Mouse (Mus musculus): Measurements from ENCODE around the gene Swt1.
"Not testable (repeated sequence)": the region's sequence is repeated elsewhere in the genome, so short reads cannot be mapped to it uniquely, and the experiment has no call there.

Swt1 gene

GRCm38 (mm10) chr1:151428263-151429221 lies at the start of gene Swt1, which contains the start of gene Trmt1l:
Gene Swt1, minus strand, starts transcription at chr1:151428455.
Gene Trmt1l, plus strand, starts transcription at chr1:151428542.
- DNase-seq, result peak; percentile 98 to 99

- DNase-seq, result not testable (repeated sequence)
Observed at GRCm38 (mm10) chr1:151472386-151472785, 44.1 kb upstream of the Swt1 start.

GRCm38 (mm10) chr1:151471429-151471828 lies 43.2 kb upstream of the Swt1 start:
- no peak for DNase-seq

GRCm38 (mm10) chr1:151466571-151466970 lies 38.3 kb upstream of the Swt1 start:
- no peak for DNase-seq

GRCm38 (mm10) chr1:151464914-151465313 lies 36.7 kb upstream of the Swt1 start:
- no peak for DNase-seq

- peak in 1 of 2 experiments; percentile 15 for DNase-seq
Observed at GRCm38 (mm10) chr1:151461265-151461664, 33.0 kb upstream of the Swt1 start.

- DNase-seq, result no peak
Observed at GRCm38 (mm10) chr1:151457087-151457486, 28.8 kb upstream of the Swt1 start.

GRCm38 (mm10) chr1:151451946-151452345 lies 23.7 kb upstream of the Swt1 start:
- DNase-seq, result no peak

GRCm38 (mm10) chr1:151450851-151451250 lies 22.6 kb upstream of the Swt1 start:
- DNase-seq, result no peak

GRCm38 (mm10) chr1:151449866-151450265 lies 21.6 kb upstream of the Swt1 start:
- no peak for DNase-seq

- DNase-seq, result no peak
Observed at GRCm38 (mm10) chr1:151435431-151435830, 7.2 kb upstream of the Swt1 start.

GRCm38 (mm10) chr1:151429316-151429715 lies 1.1 kb upstream of the Swt1 start:
- no peak for DNase-seq

- no peak for DNase-seq
Observed at GRCm38 (mm10) chr1:151427888-151428262, 380 bp downstream of the Swt1 start.

GRCm38 (mm10) chr1:151426947-151427600 lies 1.2 kb downstream of the Swt1 start:
- DNase-seq, result peak in 1 of 2 experiments; percentile 8

GRCm38 (mm10) chr1:151422178-151422577 lies 6.1 kb downstream of the Swt1 start:
- DNase-seq, result no peak

GRCm38 (mm10) chr1:151409827-151410226 lies 18.4 kb downstream of the Swt1 start:
- no peak for DNase-seq

GRCm38 (mm10) chr1:151390029-151390428 lies 38.2 kb downstream of the Swt1 start:
- DNase-seq, result peak in 1 of 2 experiments; percentile 35

- no peak for DNase-seq
Observed at GRCm38 (mm10) chr1:151377353-151377752, 50.9 kb downstream of the Swt1 start.

GRCm38 (mm10) chr1:151372823-151373222 lies 55.4 kb downstream of the Swt1 start:
- no peak for DNase-seq

- no peak for DNase-seq
Observed at GRCm38 (mm10) chr1:151371543-151371942, 56.7 kb downstream of the Swt1 start.

- no peak for DNase-seq
Observed at GRCm38 (mm10) chr1:151370573-151370972, 57.7 kb downstream of the Swt1 start.

- no peak for DNase-seq
Observed at GRCm38 (mm10) chr1:151368444-151368843, 59.8 kb downstream of the Swt1 start.

GRCm38 (mm10) chr1:151367721-151368324 lies 60.4 kb downstream of the Swt1 start:
- no peak for DNase-seq
